Mouse (Mus musculus) kidney, embryonic 14.5 days (tissue): ENCODE results near the gene Ptch2. TPM values are rescaled to one million over a fixed set of nuclear protein-coding genes. Genes with fewer than 3 reads are reported as not detected.

Experiments used
- ATAC-seq: fragments of 200-750 bp; cut with Nextera tagmentation; 2 replicates; pipeline ENCODE4 v1.8.0; 2017; ENCODE audit warnings: moderate number of reproducible peaks, mild to moderate bottlenecking, moderate TSS enrichment, moderate library complexity; ENCODE audit not compliant: low FRiP score, low TSS enrichment
- H3K27ac ChIP-seq: fragments of 300-500 bp; sonication (generic); 2 replicates; pipeline ENCODE4 v1.5.1; 2014; ENCODE audit warnings: low read depth, mild to moderate bottlenecking, low read length, moderate library complexity, mixed read lengths
- H3K27me3 ChIP-seq: fragments of 300-500 bp; sonication (generic); 2 replicates; pipeline ENCODE4 v1.6.1; 2014; ENCODE audit warnings: mild to moderate bottlenecking, low read length; ENCODE audit not compliant: control insufficient read depth, insufficient read depth
- H3K36me3 ChIP-seq: fragments of 300-500 bp; sonication (generic); 2 replicates; pipeline ENCODE4 v1.6.1; 2014; ENCODE audit warnings: low read length, mixed read lengths; ENCODE audit not compliant: control insufficient read depth, insufficient read depth
- H3K4me1 ChIP-seq: fragments of 300-500 bp; sonication (generic); 2 replicates; pipeline ENCODE4 v1.6.1; 2014; ENCODE audit warnings: low read length, mixed read lengths; ENCODE audit not compliant: control insufficient read depth, insufficient read depth
- H3K4me2 ChIP-seq: fragments of 300-500 bp; sonication (generic); replicated peaks from 2 replicates; pipeline ENCODE4 v1.6.1; 2014; ENCODE audit warnings: low read depth, mild to moderate bottlenecking, low read length
- H3K4me3 ChIP-seq: fragments of 300-500 bp; sonication (generic); 2 replicates; pipeline ENCODE4 v1.5.1; 2014; ENCODE audit warnings: mild to moderate bottlenecking, low read length
- H3K9ac ChIP-seq: fragments of 300-500 bp; sonication (generic); 2 replicates; pipeline ENCODE4 v1.6.1; 2014; ENCODE audit warnings: low read depth, mild to moderate bottlenecking, low read length, moderate library complexity
- H3K9me3 ChIP-seq: fragments of 300-500 bp; sonication (generic); 2 replicates; pipeline ENCODE4 v1.6.1; 2016; ENCODE audit warnings: low read length; ENCODE audit not compliant: control insufficient read depth
- WGBS: fragments of 180-500 bp; shearing (Covaris S2); extraction: QIAGEN DNeasy Blood & Tissue Kit; methylation state at CpG from one replicate; pipeline ENCODE4 v1.1.7; 2014; 5-methylcytosine and 5-hydroxymethylcytosine counted together
- polyA plus RNA-seq: library from polyadenylated mRNA; unstranded; fragments of >200 nt; fragmentation: Nextera tagmentation; extraction: Ambion mirVana; gene quantifications from 2 replicates; pipeline ENCODE4 v1.2.1, GENCODE M21; 2014

Ptch2 gene
- polyA plus RNA-seq, 1 experiment from 2014 or later = 7.6 TPM

GRCm38 (mm10) chr4:117110249-117110648 lies 14.4 kb downstream of the Ptch2 start:
- whole genome bisulfite sequencing = 88% methylated on average over 13 of the region's 13 CpGs
- Histone ChIP-seq H3K27ac (no peak overlapping the region), H3K9ac (no peak overlapping the region), H3K4me3 (no peak overlapping the region), H3K27me3 (no peaks in the 10 kb centered on the region), H3K36me3 (peaks cover 67% of the 10 kb centered on the region), H3K9me3 (no peaks in the 10 kb centered on the region), H3K4me2 (no peak overlapping the region), H3K4me1 (peaks cover 4% of the 10 kb centered on the region; the same call in 1 of the 2 replicates)
- ATAC-seq = no peak

GRCm38 (mm10) chr4:117110985-117111384 lies 15.1 kb downstream of the Ptch2 start:
- peaks cover 69% of the 10 kb centered on the region for H3K36me3 ChIP-seq
- no peak overlapping the region for H3K9ac ChIP-seq
- H3K27me3 ChIP-seq = no peaks in the 10 kb centered on the region
- no peak overlapping the region for H3K27ac ChIP-seq
- ATAC-seq = no peak
- H3K4me2 ChIP-seq = no peak overlapping the region
- H3K4me1 ChIP-seq = no peaks in the 10 kb centered on the region
- no peak overlapping the region for H3K4me3 ChIP-seq
- no peaks in the 10 kb centered on the region for H3K9me3 ChIP-seq
- 92% methylated on average over 11 of the region's 11 CpGs for WGBS

GRCm38 (mm10) chr4:117113237-117113636 lies 17.4 kb downstream of the Ptch2 start:
- no peak overlapping the region for H3K4me3 ChIP-seq
- 92% methylated on average over 1 of the region's 1 CpGs for WGBS
- no peaks in the 10 kb centered on the region for H3K27me3 ChIP-seq
- H3K4me1 ChIP-seq = no peaks in the 10 kb centered on the region
- no peak overlapping the region for H3K9ac ChIP-seq
- no peak overlapping the region for H3K4me2 ChIP-seq
- H3K36me3 ChIP-seq = peaks cover 58% of the 10 kb centered on the region
- no peaks in the 10 kb centered on the region for H3K9me3 ChIP-seq
- no peak overlapping the region for H3K27ac ChIP-seq
- no peak for ATAC-seq

- Histone ChIP-seq H3K4me2 (no peak overlapping the region), H3K4me1 (0 out of 2 replicates have a peak, but pooled peaks cover 5% of the 10 kb centered on the region), H3K27ac (no peak overlapping the region), H3K36me3 (peaks cover 35% of the 10 kb centered on the region), H3K9ac (no peak overlapping the region), H3K4me3 (no peak overlapping the region), H3K27me3 (no peaks in the 10 kb centered on the region), H3K9me3 (no peaks in the 10 kb centered on the region)
- ATAC-seq = no peak
- 88% methylated on average over 5 of the region's 5 CpGs for WGBS
These were observed 19.7 kb downstream of the Ptch2 start for GRCm38 (mm10) chr4:117115592-117115991.

GRCm38 (mm10) chr4:117117931-117118330 lies 22.1 kb downstream of the Ptch2 start:
- WGBS = 93% methylated on average over 7 of the region's 7 CpGs
- no peak for ATAC-seq
- Histone ChIP-seq H3K4me3 (no peak overlapping the region), H3K27ac (no peak overlapping the region), H3K4me2 (no peak overlapping the region), H3K27me3 (no peaks in the 10 kb centered on the region), H3K4me1 (0 out of 2 replicates have a peak, but pooled peaks cover 5% of the 10 kb centered on the region), H3K9me3 (no peaks in the 10 kb centered on the region), H3K9ac (no peak overlapping the region), H3K36me3 (peaks cover 19% of the 10 kb centered on the region)

- peak overlapping the region; percentile 67; the same call in 1 of the 2 replicates for H3K9ac ChIP-seq
- H3K4me1 ChIP-seq = peaks cover 9% of the 10 kb centered on the region
- no peaks in the 10 kb centered on the region for H3K9me3 ChIP-seq
- no peak for ATAC-seq
- H3K27ac ChIP-seq = peak overlapping the region; percentile 90; the same call in 1 of the 2 replicates
- H3K36me3 ChIP-seq = peaks cover 8% of the 10 kb centered on the region
- H3K27me3 ChIP-seq = no peaks in the 10 kb centered on the region
- WGBS = 75% methylated on average over 5 of the region's 5 CpGs
- peak overlapping the region; percentile 85 for H3K4me2 ChIP-seq
- H3K4me3 ChIP-seq = peak overlapping the region; percentile 67
These were observed 23.8 kb downstream of the Ptch2 start for GRCm38 (mm10) chr4:117119636-117120035.

GRCm38 (mm10) chr4:117120052-117120444 lies 24.2 kb downstream of the Ptch2 start:
- Histone ChIP-seq H3K4me2 (peak overlapping the region; percentile 85), H3K27ac (peak overlapping the region; percentile 90), H3K27me3 (no peaks in the 10 kb centered on the region), H3K36me3 (peaks cover 4% of the 10 kb centered on the region; the same call in 1 of the 2 replicates), H3K4me1 (peaks cover 13% of the 10 kb centered on the region), H3K4me3 (peak overlapping the region; percentile 67), H3K9me3 (no peaks in the 10 kb centered on the region), H3K9ac (peak overlapping the region; percentile 67)
- peak; percentile 6; the same call in 1 of the 2 replicates for ATAC-seq
- 6% methylated on average over 10 of the region's 10 CpGs for WGBS

GRCm38 (mm10) chr4:117120445-117121414 lies 24.9 kb downstream of the Ptch2 start:
- ATAC-seq = peak; percentile 94
- H3K9me3 ChIP-seq = no peaks in the 10 kb centered on the region
- peak overlapping the region; percentile 67 for H3K4me3 ChIP-seq
- no peaks in the 10 kb centered on the region; the same call in 1 of the 2 replicates for H3K36me3 ChIP-seq
- H3K4me2 ChIP-seq = peak overlapping the region; percentile 85
- H3K4me1 ChIP-seq = peaks cover 20% of the 10 kb centered on the region
- H3K27ac ChIP-seq = peak overlapping the region; percentile 90
- under 1% methylated on average over 69 of the region's 69 CpGs for WGBS
- no peaks in the 10 kb centered on the region for H3K27me3 ChIP-seq
- peak overlapping the region; percentile 72 for H3K9ac ChIP-seq

- Histone ChIP-seq H3K27ac (no peak overlapping the region), H3K4me3 (no peak overlapping the region), H3K36me3 (no peaks in the 10 kb centered on the region), H3K27me3 (no peaks in the 10 kb centered on the region), H3K9ac (no peak overlapping the region), H3K9me3 (no peaks in the 10 kb centered on the region), H3K4me2 (no peak overlapping the region), H3K4me1 (peaks cover 27% of the 10 kb centered on the region)
- ATAC-seq = no peak
- 86% methylated on average over 4 of the region's 4 CpGs for WGBS
These were observed 26.3 kb downstream of the Ptch2 start for GRCm38 (mm10) chr4:117122209-117122608.
